Mouse (Mus musculus) CH12.LX (cell line): ENCODE data around the gene Vmn2r83. TPM values are rescaled to one million over a fixed set of nuclear protein-coding genes. Genes with fewer than 3 reads are reported as not detected.

Source experiments
- DNase-seq: peaks from one replicate; pipeline ENCODE4 v3.0.0-alpha.2; 2013; ENCODE audit errors: extremely low read depth
- H3K27ac ChIP-seq: 2 replicates; pipeline ENCODE4 v1.5.1; 2012; ENCODE audit warnings: low read depth, mild to moderate bottlenecking, control low read depth, moderate library complexity; ENCODE audit not compliant: insufficient read depth
- H3K27me3 ChIP-seq: replicated peaks from 2 replicates; pipeline ENCODE3; 2012; ENCODE audit warnings: inconsistent platforms
- H3K36me3 ChIP-seq, 2 experiments: replicated peaks in 1 of 2; 2 replicates each; pipeline versions ENCODE3 to v1.6.1; 2012; ENCODE audit warnings: inconsistent platforms in 1 of 2, low read length in 1 of 2, mild to moderate bottlenecking in 1 of 2, mixed read lengths in 1 of 2, moderate library complexity in 1 of 2; ENCODE audit not compliant: control insufficient read depth in 1 of 2, insufficient read depth in 1 of 2
- H3K4me1 ChIP-seq, 2 experiments: 2 replicates each; pipeline ENCODE4 v1.6.1; 2012; ENCODE audit warnings: inconsistent platforms in 1 of 2, moderate library complexity in 1 of 2; ENCODE audit not compliant: insufficient read depth in 2 of 2, control insufficient read depth in 1 of 2
- H3K4me2 ChIP-seq: 2 replicates; pipeline ENCODE4 v1.6.1; 2012; ENCODE audit warnings: low read depth, mild to moderate bottlenecking, control low read depth; ENCODE audit not compliant: poor library complexity, insufficient read depth, severe bottlenecking
- H3K4me3 ChIP-seq, 3 experiments: fragments of 150-350 bp in 1 of 3; sonication (generic) in 1 of 3; replicated peaks in 1 of 3; 2 replicates each; pipeline versions ENCODE3 to v1.5.1; 2011 to 2012; ENCODE audit warnings: low read depth in 2 of 3, low read length in 2 of 3, mild to moderate bottlenecking in 2 of 3, moderate library complexity in 2 of 3, control low read depth in 1 of 3, improper control_type of control experiment in 1 of 3, inconsistent platforms in 1 of 3, mixed read lengths in 1 of 3; ENCODE audit not compliant: poor library complexity in 1 of 3
- H3K79me2 ChIP-seq: replicated peaks from 2 replicates; pipeline ENCODE4 v1.6.1; 2012; ENCODE audit warnings: mild to moderate bottlenecking, moderate library complexity; ENCODE audit not compliant: control insufficient read depth, poor library complexity, insufficient read depth, severe bottlenecking; ENCODE audit errors: extremely low read depth
- H3K9ac ChIP-seq: 2 replicates; pipeline ENCODE4 v1.6.1; 2012; ENCODE audit warnings: low read depth, mild to moderate bottlenecking, control low read depth, moderate library complexity; ENCODE audit not compliant: insufficient read depth
- H3K9me3 ChIP-seq: replicated peaks from 2 replicates; pipeline ENCODE3; 2012; ENCODE audit warnings: low read length, inconsistent platforms, mixed read lengths
- CHD1 ChIP-seq: IDR thresholded peaks from 2 replicates; pipeline ENCODE4 v1.6.1; 2012; ENCODE audit warnings: low read depth, low read length, improper control_type of control experiment, inconsistent platforms
- E2F4 ChIP-seq: IDR thresholded peaks from 2 replicates; pipeline ENCODE4 v1.6.1; 2011; ENCODE audit warnings: low read depth, low read length, improper control_type of control experiment; ENCODE audit not compliant: insufficient replicate concordance
- ELF1 ChIP-seq: IDR thresholded peaks from 2 replicates; pipeline ENCODE4 v1.6.1; 2014; ENCODE audit warnings: low read depth, mild to moderate bottlenecking, inconsistent platforms, low read length, improper control_type of control experiment
- EP300 ChIP-seq: IDR thresholded peaks from 2 replicates; pipeline ENCODE4 v1.6.1; 2011; ENCODE audit warnings: low read length, improper control_type of control experiment
- ETS1 ChIP-seq: conservative IDR thresholded peaks from 2 replicates; pipeline ENCODE4 v1.6.1; 2012; ENCODE audit warnings: low read depth, mild to moderate bottlenecking, inconsistent platforms, low read length, improper control_type of control experiment, moderate library complexity
- IRF4 ChIP-seq: IDR thresholded peaks from 2 replicates; pipeline ENCODE4 v1.6.1; 2014; ENCODE audit warnings: low read depth, mild to moderate bottlenecking, inconsistent platforms, low read length, improper control_type of control experiment
- JUN ChIP-seq: IDR thresholded peaks from 2 replicates; pipeline ENCODE4 v1.6.1; 2011; ENCODE audit warnings: low read depth, mild to moderate bottlenecking, low read length, improper control_type of control experiment, moderate library complexity; ENCODE audit not compliant: insufficient read depth
- KAT2A ChIP-seq: IDR thresholded peaks from 2 replicates; pipeline ENCODE4 v1.6.1; 2012; ENCODE audit warnings: low read length, improper control_type of control experiment, inconsistent platforms; ENCODE audit not compliant: insufficient replicate concordance
- MAFK ChIP-seq: IDR thresholded peaks from 2 replicates; pipeline ENCODE4 v1.6.1; 2011; ENCODE audit warnings: low read length, improper control_type of control experiment; ENCODE audit not compliant: insufficient replicate concordance
- MAX ChIP-seq: IDR thresholded peaks from 2 replicates; pipeline ENCODE4 v1.6.1; 2011; ENCODE audit warnings: low read length, improper control_type of control experiment
- MAZ ChIP-seq: IDR thresholded peaks from 2 replicates; pipeline ENCODE4 v1.6.1; 2012; ENCODE audit warnings: low read depth, mild to moderate bottlenecking, inconsistent platforms, low read length, improper control_type of control experiment, moderate library complexity
- MYC ChIP-seq: IDR thresholded peaks from 2 replicates; pipeline ENCODE4 v1.6.1; 2011; ENCODE audit warnings: low read depth, mild to moderate bottlenecking, improper control_type of control experiment, low read length
- NELFE ChIP-seq: IDR thresholded peaks from 2 replicates; pipeline ENCODE4 v1.6.1; 2011; ENCODE audit warnings: low read depth, low read length, improper control_type of control experiment
- NRF1 ChIP-seq: IDR thresholded peaks from 2 replicates; pipeline ENCODE4 v1.6.1; 2014; ENCODE audit warnings: low read depth, mild to moderate bottlenecking, inconsistent platforms, low read length, improper control_type of control experiment, moderate library complexity
- PAX5 ChIP-seq: IDR thresholded peaks from 2 replicates; pipeline ENCODE4 v1.6.1; 2012; ENCODE audit warnings: low read length, inconsistent platforms, mixed read lengths
- POLR2AphosphoS2 ChIP-seq: IDR thresholded peaks from 2 replicates; pipeline ENCODE4 v1.6.1; 2011; ENCODE audit warnings: low read depth, low read length, improper control_type of control experiment
- RCOR1 ChIP-seq: conservative IDR thresholded peaks from 2 replicates; pipeline ENCODE4 v1.6.1; 2012; ENCODE audit warnings: low read depth, mild to moderate bottlenecking, inconsistent platforms, low read length, improper control_type of control experiment
- SIN3A ChIP-seq: IDR thresholded peaks from 2 replicates; pipeline ENCODE4 v1.6.1; 2012; ENCODE audit warnings: low read length, improper control_type of control experiment, inconsistent platforms
- TBP ChIP-seq: conservative IDR thresholded peaks from 2 replicates; pipeline ENCODE4 v1.6.1; 2011; ENCODE audit warnings: low read depth, low read length, improper control_type of control experiment
- USF1 ChIP-seq: IDR thresholded peaks from 2 replicates; pipeline ENCODE4 v1.6.1; 2014; ENCODE audit warnings: low read depth, mild to moderate bottlenecking, inconsistent platforms, low read length, improper control_type of control experiment
- ZC3H11A ChIP-seq: IDR thresholded peaks from 2 replicates; pipeline ENCODE4 v1.6.1; 2012; ENCODE audit warnings: low read depth, mild to moderate bottlenecking, inconsistent platforms, low read length, improper control_type of control experiment
- ZKSCAN1 ChIP-seq: IDR thresholded peaks from 2 replicates; pipeline ENCODE4 v1.6.1; 2012; ENCODE audit warnings: low read depth, inconsistent platforms, low read length, improper control_type of control experiment, borderline replicate concordance
- ZNF384 ChIP-seq: IDR thresholded peaks from 2 replicates; pipeline ENCODE4 v1.6.1; 2012; ENCODE audit warnings: low read depth, low read length, improper control_type of control experiment, inconsistent platforms
- dilution Hi-C: fragments of 300-500 bp; cut with MboI; formaldehyde crosslinking; loops from 2 replicates; pipeline ENCODE4 v1.14.3; 2020; ENCODE audit warnings: low sequenced_read_pairs; ENCODE audit not compliant: extremely low pct_unique_long_range_greater_than_20kb, extremely low pct_ligation_motif_present
- in situ Hi-C: fragments of 300-500 bp; cut with MboI; formaldehyde crosslinking; loops from 3 replicates; pipeline ENCODE4 v1.14.3; 2019; ENCODE audit warnings: low sequenced_read_pairs, low pct_ligation_motif_present, low pct_unique_long_range_greater_than_20kb, mixed read lengths
- polyA plus RNA-seq: library from polyadenylated mRNA; unstranded; fragments of >175 nt; gene quantifications from 2 replicates; pipeline ENCODE4 v1.2.1, GENCODE M21; 2012; ENCODE audit warnings: low read depth; ENCODE audit not compliant: insufficient read length
- total RNA-seq, 2 experiments: library from RNA; depleted of rRNA; stranded (reverse); fragments of 300-350 nt in 1 of 2; fragments of >200 nt in 1 of 2; gene quantifications; 2 replicates each; pipeline ENCODE4 v1.2.3; 2012 to 2014

Vmn2r83 gene
- total and polyA plus RNA-seq, 3 experiments, result not detected

- dilution Hi-C loops, result no loop called here
- Histone ChIP-seq H3K9me3 (no peaks in the 10 kb centered on the region), H3K4me3 (no peak overlapping the region), H3K4me1 (no peaks in the 10 kb centered on the region), H3K9ac (no peak overlapping the region), H3K79me2 (no peaks in the 10 kb centered on the region), H3K4me2 (no peak overlapping the region), H3K36me3 (no peaks in the 10 kb centered on the region), H3K27ac (no peak overlapping the region), H3K27me3 (peaks cover 3% of the 10 kb centered on the region)
- in situ Hi-C loops, result no loop called here
- DNase-seq, result no peak
- TF ChIP-seq ZC3H11A, result no peak
- TF ChIP-seq ELF1, result no peak
- TF ChIP-seq KAT2A, result no peak
- TF ChIP-seq IRF4, result no peak
- no peak for TF ChIP-seq CHD1
- TF ChIP-seq ZNF384, result no peak
- no peak for TF ChIP-seq E2F4
- no peak for TF ChIP-seq ETS1
- TF ChIP-seq NRF1, result no peak
- no peak for TF ChIP-seq PAX5
- no peak for TF ChIP-seq TBP
- no peak for TF ChIP-seq USF1
- TF ChIP-seq MAZ, result no peak
These were observed 27.4 kb downstream of the Vmn2r83 start for GRCm38 (mm10) chr10:79495886-79496285.

- no peak overlapping the region for H3K9ac ChIP-seq
- no peak overlapping the region for H3K4me3 ChIP-seq
- no peaks in the 10 kb centered on the region for H3K79me2 ChIP-seq
- no peak overlapping the region for H3K4me2 ChIP-seq
- no peak for DNase-seq
- no peaks in the 10 kb centered on the region for H3K27me3 ChIP-seq
- H3K27ac ChIP-seq, result no peak overlapping the region
- no peak for TF ChIP-seq MYC
- no peak for TF ChIP-seq MAFK
- no peak for TF ChIP-seq ETS1
- TF ChIP-seq USF1, result no peak
- TF ChIP-seq MAZ, result no peak
- TF ChIP-seq RCOR1, result no peak
- no peak for TF ChIP-seq NELFE
- no peak for TF ChIP-seq SIN3A
- TF ChIP-seq EP300, result no peak
- TF ChIP-seq POLR2AphosphoS2, result no peak
- no peak for TF ChIP-seq ZKSCAN1
- no peak for TF ChIP-seq MAX
- TF ChIP-seq JUN, result no peak
- in situ Hi-C loops (no loop called here), dilution Hi-C loops (no loop called here)
- no peaks in the 10 kb centered on the region for H3K4me1 ChIP-seq
- H3K9me3 ChIP-seq, result no peaks in the 10 kb centered on the region
- no peaks in the 10 kb centered on the region for H3K36me3 ChIP-seq
These were observed 28.3 kb downstream of the Vmn2r83 start for GRCm38 (mm10) chr10:79496701-79497288.
